Mouse (Mus musculus): ENCODE results near the gene Chrm3. TPM values are rescaled to one million over a fixed set of nuclear protein-coding genes. Genes with fewer than 3 reads are reported as not detected.

The Chrm3 gene
- polyA plus RNA-seq, 1 experiment from 2014 or later: 0.53 TPM

- Histone ChIP-seq H3K4me1 (ENCODE audit: control insufficient read depth, insufficient read depth, low read length) (no peaks in the 10 kb centered on the region), H3K27me3 (ENCODE audit: control insufficient read depth, insufficient read depth, low read length) (no peaks in the 10 kb centered on the region), H3K9me3 (replicated peaks; ENCODE audit: control insufficient read depth, low read length) (no peaks in the 10 kb centered on the region), H3K36me3 (replicated peaks; ENCODE audit: control insufficient read depth, insufficient read depth, low read depth, low read length) (no peaks in the 10 kb centered on the region), H3K4me3 (ENCODE audit: low read depth, low read length) (no peak overlapping the region), H3K27ac (replicated peaks; ENCODE audit: low read depth, low read length) (no peak overlapping the region), H3K4me2 (ENCODE audit: low read depth, low read length) (no peak overlapping the region), H3K9ac (replicated peaks; ENCODE audit: low read length) (no peak overlapping the region)
- ATAC-seq (replicated peaks; ENCODE audit: insufficient number of reproducible peaks, low FRiP score, low TSS enrichment, low read depth) (no peak), DNase-seq (ENCODE audit: low spot score) (no peak)
- WGBS: 86% methylated on average over 6 of the region's 6 CpGs
These were observed 330.7 kb downstream of the Chrm3 start for GRCm38 (mm10) chr13:10029944-10030343.

GRCm38 (mm10) chr13:10025134-10025533 is 335.5 kb downstream of the Chrm3 start:
- ATAC-seq (replicated peaks; ENCODE audit: insufficient number of reproducible peaks, low FRiP score, low TSS enrichment, low read depth): no peak
- no peaks in the 10 kb centered on the region for H3K9me3 ChIP-seq (replicated peaks; ENCODE audit: control insufficient read depth, low read length)
- 84% methylated on average over 3 of the region's 3 CpGs for WGBS

GRCm38 (mm10) chr13:10023112-10023511 is 337.5 kb downstream of the Chrm3 start:
- Histone ChIP-seq H3K27me3 (ENCODE audit: control insufficient read depth, insufficient read depth, low read length) (no peaks in the 10 kb centered on the region), H3K9ac (replicated peaks; ENCODE audit: low read length) (no peak overlapping the region), H3K36me3 (replicated peaks; ENCODE audit: control insufficient read depth, insufficient read depth, low read depth, low read length) (no peaks in the 10 kb centered on the region), H3K9me3 (replicated peaks; ENCODE audit: control insufficient read depth, low read length) (no peaks in the 10 kb centered on the region), H3K4me3 (ENCODE audit: low read depth, low read length) (no peak overlapping the region), H3K27ac (replicated peaks; ENCODE audit: low read depth, low read length) (no peak overlapping the region), H3K4me2 (ENCODE audit: low read depth, low read length) (no peak overlapping the region), H3K4me1 (ENCODE audit: control insufficient read depth, insufficient read depth, low read length) (no peaks in the 10 kb centered on the region)
- ATAC-seq (replicated peaks; ENCODE audit: insufficient number of reproducible peaks, low FRiP score, low TSS enrichment, low read depth) (no peak), DNase-seq (ENCODE audit: low spot score) (no peak)
- 59% methylated on average over 2 of the region's 2 CpGs for WGBS

More at GRCm38 (mm10) chr13:10025134-10025533, 335.5 kb downstream of the Chrm3 start:
- H3K9ac ChIP-seq (replicated peaks; ENCODE audit: low read length): no peak overlapping the region
- H3K4me2 ChIP-seq (ENCODE audit: low read depth, low read length): no peak overlapping the region
- no peaks in the 10 kb centered on the region for H3K27me3 ChIP-seq (ENCODE audit: control insufficient read depth, insufficient read depth, low read length)
- no peak overlapping the region for H3K4me3 ChIP-seq (ENCODE audit: low read depth, low read length)
- no peaks in the 10 kb centered on the region for H3K4me1 ChIP-seq (ENCODE audit: control insufficient read depth, insufficient read depth, low read length)
- DNase-seq (ENCODE audit: low spot score): no peak
- no peak overlapping the region for H3K27ac ChIP-seq (replicated peaks; ENCODE audit: low read depth, low read length)
- no peaks in the 10 kb centered on the region for H3K36me3 ChIP-seq (replicated peaks; ENCODE audit: control insufficient read depth, insufficient read depth, low read depth, low read length)

DNA sequence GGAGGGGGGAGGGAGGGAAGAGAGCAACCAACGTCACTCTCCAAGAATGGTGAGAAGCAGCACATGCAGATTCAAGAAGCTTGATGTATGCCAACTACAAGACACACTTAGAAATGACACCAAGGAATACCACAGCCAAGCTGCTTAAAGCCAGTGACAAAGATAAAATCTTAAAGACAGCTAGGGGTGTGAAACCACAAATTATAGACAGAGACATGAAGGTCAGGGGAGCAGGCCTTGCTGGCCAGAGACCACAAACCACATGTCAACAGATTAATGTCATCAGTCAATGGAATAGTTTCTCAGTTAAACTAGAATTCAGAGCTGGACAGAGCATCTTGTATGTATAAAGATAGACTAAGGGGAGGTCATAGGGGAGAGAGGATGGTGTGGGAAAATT is 341.4 kb downstream of the Chrm3 start:
- WGBS: 85% methylated on average over 1 of the region's 1 CpGs
- Histone ChIP-seq H3K4me1 (ENCODE audit: control insufficient read depth, insufficient read depth, low read length) (no peaks in the 10 kb centered on the region), H3K4me2 (ENCODE audit: low read depth, low read length) (no peak overlapping the region), H3K36me3 (replicated peaks; ENCODE audit: control insufficient read depth, insufficient read depth, low read depth, low read length) (no peaks in the 10 kb centered on the region), H3K27me3 (ENCODE audit: control insufficient read depth, insufficient read depth, low read length) (no peaks in the 10 kb centered on the region), H3K4me3 (ENCODE audit: low read depth, low read length) (no peak overlapping the region), H3K9me3 (replicated peaks; ENCODE audit: control insufficient read depth, low read length) (no peaks in the 10 kb centered on the region), H3K27ac (replicated peaks; ENCODE audit: low read depth, low read length) (no peak overlapping the region), H3K9ac (replicated peaks; ENCODE audit: low read length) (no peak overlapping the region)
- DNase-seq (ENCODE audit: low spot score) (no peak), ATAC-seq (replicated peaks; ENCODE audit: insufficient number of reproducible peaks, low FRiP score, low TSS enrichment, low read depth) (no peak)

- 83% methylated on average over 4 of the region's 4 CpGs for WGBS
- Histone ChIP-seq H3K27me3 (ENCODE audit: control insufficient read depth, insufficient read depth, low read length) (no peaks in the 10 kb centered on the region), H3K4me3 (ENCODE audit: low read depth, low read length) (no peak overlapping the region), H3K36me3 (replicated peaks; ENCODE audit: control insufficient read depth, insufficient read depth, low read depth, low read length) (no peaks in the 10 kb centered on the region), H3K9ac (replicated peaks; ENCODE audit: low read length) (no peak overlapping the region), H3K4me1 (ENCODE audit: control insufficient read depth, insufficient read depth, low read length) (no peaks in the 10 kb centered on the region), H3K4me2 (ENCODE audit: low read depth, low read length) (no peak overlapping the region), H3K27ac (replicated peaks; ENCODE audit: low read depth, low read length) (no peak overlapping the region), H3K9me3 (replicated peaks; ENCODE audit: control insufficient read depth, low read length) (no peaks in the 10 kb centered on the region)
- ATAC-seq (replicated peaks; ENCODE audit: insufficient number of reproducible peaks, low FRiP score, low TSS enrichment, low read depth) (no peak), DNase-seq (ENCODE audit: low spot score) (no peak)
These were observed 357.7 kb downstream of the Chrm3 start for GRCm38 (mm10) chr13:10002916-10003315.

- Histone ChIP-seq H3K4me3 (ENCODE audit: low read depth, low read length) (no peak overlapping the region), H3K36me3 (replicated peaks; ENCODE audit: control insufficient read depth, insufficient read depth, low read depth, low read length) (no peaks in the 10 kb centered on the region), H3K9ac (replicated peaks; ENCODE audit: low read length) (no peak overlapping the region), H3K4me1 (ENCODE audit: control insufficient read depth, insufficient read depth, low read length) (no peaks in the 10 kb centered on the region), H3K27me3 (ENCODE audit: control insufficient read depth, insufficient read depth, low read length) (no peaks in the 10 kb centered on the region), H3K27ac (replicated peaks; ENCODE audit: low read depth, low read length) (no peak overlapping the region), H3K4me2 (ENCODE audit: low read depth, low read length) (no peak overlapping the region), H3K9me3 (replicated peaks; ENCODE audit: control insufficient read depth, low read length) (no peaks in the 10 kb centered on the region)
- DNase-seq (ENCODE audit: low spot score) (no peak), ATAC-seq (replicated peaks; ENCODE audit: insufficient number of reproducible peaks, low FRiP score, low TSS enrichment, low read depth) (no peak)
- 73% methylated on average over 2 of the region's 2 CpGs for WGBS
These were observed 362.9 kb downstream of the Chrm3 start for GRCm38 (mm10) chr13:9997664-9998328.

GRCm38 (mm10) chr13:9995852-9996251 is 364.8 kb downstream of the Chrm3 start:
- Histone ChIP-seq H3K9ac (replicated peaks; ENCODE audit: low read length) (no peak overlapping the region), H3K4me3 (ENCODE audit: low read depth, low read length) (no peak overlapping the region), H3K27me3 (ENCODE audit: control insufficient read depth, insufficient read depth, low read length) (no peaks in the 10 kb centered on the region), H3K9me3 (replicated peaks; ENCODE audit: control insufficient read depth, low read length) (no peaks in the 10 kb centered on the region), H3K27ac (replicated peaks; ENCODE audit: low read depth, low read length) (no peak overlapping the region), H3K4me1 (ENCODE audit: control insufficient read depth, insufficient read depth, low read length) (no peaks in the 10 kb centered on the region), H3K36me3 (replicated peaks; ENCODE audit: control insufficient read depth, insufficient read depth, low read depth, low read length) (no peaks in the 10 kb centered on the region), H3K4me2 (ENCODE audit: low read depth, low read length) (no peak overlapping the region)
- ATAC-seq (replicated peaks; ENCODE audit: insufficient number of reproducible peaks, low FRiP score, low TSS enrichment, low read depth) (no peak), DNase-seq (ENCODE audit: low spot score) (no peak)
- 90% methylated on average over 1 of the region's 1 CpGs for WGBS

DNA sequence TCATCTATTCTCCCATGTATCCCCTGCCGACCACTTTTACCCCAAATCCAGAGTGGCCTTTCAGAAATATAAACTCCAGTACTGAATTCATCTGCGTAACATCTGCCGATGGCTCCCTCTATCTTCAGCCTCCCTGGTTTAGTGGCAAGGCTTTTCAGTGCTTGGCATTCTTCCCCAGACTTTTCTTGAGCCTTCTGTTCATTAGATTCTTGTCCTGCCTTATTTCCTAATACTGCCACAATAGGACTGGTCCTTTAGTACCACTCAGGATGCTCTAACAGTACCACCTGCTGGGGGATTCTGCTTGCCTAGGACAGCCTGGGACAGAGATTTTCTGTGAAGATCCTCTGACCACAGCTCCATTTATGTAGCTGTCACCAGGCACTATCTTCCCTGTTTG is 367.1 kb downstream of the Chrm3 start:
- no peaks in the 10 kb centered on the region for H3K27me3 ChIP-seq (ENCODE audit: control insufficient read depth, insufficient read depth, low read length)
- no peak overlapping the region for H3K4me2 ChIP-seq (ENCODE audit: low read depth, low read length)
- no peak for DNase-seq (ENCODE audit: low spot score)
- WGBS: 89% methylated on average over 3 of the region's 3 CpGs
- ATAC-seq (replicated peaks; ENCODE audit: insufficient number of reproducible peaks, low FRiP score, low TSS enrichment, low read depth): no peak
- H3K36me3 ChIP-seq (replicated peaks; ENCODE audit: control insufficient read depth, insufficient read depth, low read depth, low read length): no peaks in the 10 kb centered on the region
- no peaks in the 10 kb centered on the region for H3K9me3 ChIP-seq (replicated peaks; ENCODE audit: control insufficient read depth, low read length)
- no peaks in the 10 kb centered on the region for H3K4me1 ChIP-seq (ENCODE audit: control insufficient read depth, insufficient read depth, low read length)
- no peak overlapping the region for H3K4me3 ChIP-seq (ENCODE audit: low read depth, low read length)
- no peak overlapping the region for H3K27ac ChIP-seq (replicated peaks; ENCODE audit: low read depth, low read length)
- H3K9ac ChIP-seq (replicated peaks; ENCODE audit: low read length): no peak overlapping the region
